Mouse (Mus musculus) CD4-positive helper T cell, adult 2 months (primary cell): ENCODE results near the gene Mrs2.
A peak's percentile ranks its signal among the peaks of the same experiment; 100 is the strongest.

Experiments used
- DNase-seq: peaks from one replicate; pipeline ENCODE4 v3.0.0-alpha.2; 2012; ENCODE audit warnings: low read depth, missing footprints, low spot score

Mrs2 gene

DNA sequence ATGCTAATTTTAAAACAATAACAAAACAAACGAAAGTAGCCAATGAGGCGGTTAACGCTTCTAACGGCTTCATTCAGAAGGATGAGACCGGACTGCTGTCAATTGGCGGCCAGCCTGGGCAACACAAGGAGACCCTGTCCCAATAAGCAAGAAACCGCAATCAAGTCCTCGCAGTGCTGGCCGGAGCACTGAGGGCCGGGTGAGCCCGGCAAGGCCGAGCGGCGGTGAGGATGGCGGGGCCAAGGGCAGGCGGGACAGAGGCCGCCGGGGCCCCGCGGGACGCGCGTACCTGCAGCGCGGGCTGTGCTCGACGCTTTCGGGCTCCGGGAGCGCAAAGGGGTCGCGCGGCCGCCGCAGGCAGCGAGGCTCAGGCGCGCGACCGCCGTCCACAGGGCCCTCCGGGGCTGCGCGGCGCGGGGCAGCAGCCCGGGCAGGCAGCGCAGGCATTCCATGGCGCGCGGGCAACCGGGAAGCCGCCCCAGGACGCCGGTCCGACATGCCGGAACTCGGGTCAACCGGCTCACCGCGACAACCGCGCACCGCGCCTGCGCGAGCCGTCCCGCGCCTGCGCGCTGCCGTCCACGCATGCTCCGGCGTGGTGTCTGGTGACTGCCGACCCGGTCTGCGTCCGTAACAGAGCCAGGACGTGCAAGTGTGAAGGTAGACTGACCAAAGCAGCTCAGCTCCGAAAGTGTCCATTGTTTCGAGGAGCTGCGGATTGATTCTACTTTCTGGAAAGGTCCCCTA is at the start of gene Mrs2:
TSS of gene Mrs2 (minus strand) at position 587 of the 747 bp plus-strand sequence.
- DNase-seq, result peak; percentile 91

DNA sequence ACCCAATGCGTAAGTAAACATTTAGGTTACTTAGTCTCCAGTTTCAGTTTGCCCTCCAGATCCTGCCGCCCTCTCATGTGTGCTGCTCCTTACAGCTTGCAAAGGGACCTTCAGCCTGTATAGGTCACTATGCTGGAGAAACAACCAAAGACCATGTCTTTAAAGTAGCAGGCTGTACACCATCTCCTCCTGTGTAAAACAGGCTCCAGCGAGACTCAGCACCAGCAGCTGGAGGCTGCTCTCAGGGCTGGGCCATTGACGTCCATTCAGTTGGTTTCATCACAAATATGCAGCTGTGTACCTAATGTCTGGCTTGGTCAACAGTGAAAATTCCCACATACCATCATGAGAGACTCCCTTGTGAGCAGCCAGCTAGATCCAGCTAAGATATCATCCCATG is 49.6 kb upstream of the Mrs2 start:
- DNase-seq, result no peak

DNA sequence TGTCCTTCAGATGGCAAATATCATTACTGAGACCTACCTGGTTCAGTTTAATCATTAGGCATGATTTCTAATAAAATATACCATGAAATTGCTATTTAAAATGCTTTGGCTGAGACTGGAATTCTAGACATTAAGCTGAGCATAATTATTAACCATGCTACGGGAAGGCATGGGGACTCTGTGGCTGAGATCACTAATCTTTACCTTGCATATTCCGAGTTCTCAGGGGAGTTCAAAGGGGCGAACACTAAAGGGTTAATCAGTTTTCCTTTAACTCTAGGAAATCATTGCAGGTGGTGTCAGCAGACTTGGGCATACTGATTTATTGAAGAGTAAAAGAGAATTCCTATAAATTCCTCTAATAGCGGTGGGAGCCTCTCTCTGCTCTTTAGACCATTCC is 47.0 kb upstream of the Mrs2 start:
- DNase-seq, result no peak

DNA sequence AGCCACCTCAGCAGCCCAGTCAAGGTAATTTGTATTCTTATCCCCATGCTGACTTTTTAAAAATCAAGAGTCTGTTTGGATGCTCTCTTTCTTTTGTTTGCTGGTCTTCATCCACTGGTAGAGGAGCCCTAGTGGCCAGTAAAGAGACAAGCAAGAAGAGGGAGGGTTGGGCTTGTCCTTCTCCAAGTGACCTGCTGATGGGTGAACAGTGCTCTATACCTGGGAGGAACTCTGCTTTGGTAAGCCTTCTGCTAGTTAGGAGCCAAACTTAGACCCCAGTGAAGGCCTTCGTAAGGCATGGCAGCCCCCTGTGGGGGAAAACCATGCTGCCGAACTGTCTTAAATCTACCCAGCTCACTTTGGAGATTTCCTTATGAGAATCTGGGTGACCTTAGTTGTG is 46.5 kb upstream of the Mrs2 start:
- no peak for DNase-seq

DNA sequence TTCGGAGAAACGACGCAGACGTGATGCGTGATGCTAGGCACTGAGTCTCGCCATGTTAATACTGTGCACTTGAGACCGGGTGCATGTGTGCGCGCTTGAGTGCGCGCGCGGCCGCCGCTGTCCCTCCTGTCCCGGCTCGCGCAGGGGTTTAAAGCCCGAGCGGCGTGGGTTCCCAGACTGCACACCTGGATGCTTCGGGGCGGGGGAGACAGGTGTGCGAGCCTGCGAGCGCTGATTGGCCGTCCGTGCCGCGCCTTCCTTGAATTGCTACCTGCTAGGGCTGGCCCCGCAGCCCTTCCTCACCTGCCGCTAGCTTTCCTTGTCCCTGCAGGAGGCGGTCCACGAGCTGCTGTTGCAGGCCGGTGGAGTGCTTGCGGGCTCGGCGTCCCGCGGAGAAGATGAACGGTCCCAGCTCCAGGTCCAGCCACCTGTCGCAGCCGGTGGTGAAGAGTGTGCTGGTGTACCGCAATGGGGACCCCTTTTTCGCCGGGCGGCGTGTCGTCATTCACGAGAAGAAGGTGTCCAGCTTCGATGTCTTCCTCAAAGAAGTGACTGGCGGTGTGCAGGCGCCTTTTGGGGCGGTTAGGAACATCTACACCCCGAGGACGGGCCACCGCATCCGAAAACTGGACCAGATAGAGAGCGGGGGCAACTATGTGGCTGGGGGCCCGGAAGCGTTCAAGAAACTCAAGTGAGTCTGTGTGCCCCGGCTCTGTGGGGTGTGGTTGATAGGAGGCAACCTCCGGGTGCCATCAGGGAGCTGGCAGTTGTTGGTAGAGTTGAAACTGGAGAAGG is 35.9 kb upstream of the Mrs2 start, which contains the start of gene Dcdc2a:
TSS of gene Dcdc2a (plus strand) at position 132 of the 795 bp plus-strand sequence.
- no peak for DNase-seq

DNA sequence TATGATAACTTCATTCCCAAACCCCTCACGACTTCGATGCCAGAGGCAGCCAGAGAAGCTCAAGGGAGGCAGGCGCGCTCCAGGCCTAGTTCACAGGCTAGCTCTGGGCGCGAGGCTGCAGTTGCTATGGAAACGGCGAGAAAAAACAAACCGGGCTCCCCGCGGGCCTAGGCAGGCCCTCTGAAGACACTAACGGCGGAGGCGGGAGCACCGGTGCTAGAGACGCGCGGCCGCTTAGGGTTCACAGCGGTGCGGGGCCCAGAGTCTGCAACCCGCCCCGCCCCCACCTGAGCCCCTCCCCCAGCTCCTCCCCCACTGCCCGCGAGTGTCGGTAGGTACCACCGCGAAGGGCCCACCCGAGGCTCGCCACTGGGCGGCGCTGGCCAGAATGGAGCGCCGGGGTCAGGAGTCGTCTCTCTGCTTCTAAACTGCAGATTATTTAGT is 35.0 kb upstream of the Mrs2 start:
- peak; percentile 49 for DNase-seq

DNA sequence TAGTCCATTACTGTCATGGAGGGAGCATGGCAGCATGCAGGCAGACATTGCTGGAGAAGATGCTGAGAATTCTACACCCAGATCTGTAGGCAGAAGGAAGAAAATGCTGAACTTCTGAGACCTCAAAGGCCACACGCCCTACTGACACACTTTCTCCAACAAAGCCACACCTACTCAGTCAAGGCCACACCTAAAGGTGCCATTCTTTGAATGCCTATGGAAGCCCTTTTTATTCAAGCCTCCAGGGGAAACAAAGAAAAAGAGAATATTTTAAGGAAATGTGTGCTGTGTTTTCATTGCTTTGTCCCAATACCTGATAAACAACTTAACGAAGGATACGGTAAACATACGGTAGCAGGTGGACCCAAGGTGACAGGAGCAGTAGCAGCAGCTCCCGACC is 32.5 kb upstream of the Mrs2 start:
- no peak for DNase-seq

DNA sequence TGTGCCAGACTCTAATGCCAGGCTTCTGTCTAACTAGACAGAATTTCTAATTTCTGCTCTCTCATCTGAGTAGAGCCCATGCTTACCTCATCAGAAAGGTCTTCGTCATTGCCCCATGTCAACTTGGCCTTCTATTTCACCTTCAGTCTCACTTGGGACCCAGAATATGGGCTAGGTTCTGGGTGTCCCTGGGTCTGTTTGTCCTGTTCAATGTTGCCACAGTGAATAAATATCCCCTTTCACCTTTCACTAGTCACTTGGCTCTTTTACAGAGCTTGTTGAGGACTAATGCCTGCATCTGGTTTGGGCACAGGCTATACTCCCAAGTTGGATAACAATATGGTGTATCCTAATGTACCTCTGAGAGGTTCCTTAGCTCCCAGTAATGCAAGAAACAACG is 19.3 kb upstream of the Mrs2 start:
- no peak for DNase-seq

DNA sequence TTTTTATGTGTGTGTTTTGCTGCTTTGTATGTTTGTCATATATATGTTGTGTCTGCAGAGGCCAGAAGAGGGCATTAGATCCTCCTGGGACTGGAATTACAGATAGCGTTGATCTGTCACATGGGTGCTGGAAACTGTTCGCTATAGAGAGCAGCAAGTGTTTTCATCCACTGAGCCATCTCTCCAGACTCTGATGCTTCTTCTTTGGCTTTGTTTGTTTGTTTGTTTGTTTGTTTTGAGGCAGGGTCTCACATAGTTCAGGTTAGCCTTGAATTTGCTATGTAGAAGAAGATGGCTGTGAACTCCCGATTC is 6.9 kb upstream of the Mrs2 start:
- DNase-seq, result no peak

DNA sequence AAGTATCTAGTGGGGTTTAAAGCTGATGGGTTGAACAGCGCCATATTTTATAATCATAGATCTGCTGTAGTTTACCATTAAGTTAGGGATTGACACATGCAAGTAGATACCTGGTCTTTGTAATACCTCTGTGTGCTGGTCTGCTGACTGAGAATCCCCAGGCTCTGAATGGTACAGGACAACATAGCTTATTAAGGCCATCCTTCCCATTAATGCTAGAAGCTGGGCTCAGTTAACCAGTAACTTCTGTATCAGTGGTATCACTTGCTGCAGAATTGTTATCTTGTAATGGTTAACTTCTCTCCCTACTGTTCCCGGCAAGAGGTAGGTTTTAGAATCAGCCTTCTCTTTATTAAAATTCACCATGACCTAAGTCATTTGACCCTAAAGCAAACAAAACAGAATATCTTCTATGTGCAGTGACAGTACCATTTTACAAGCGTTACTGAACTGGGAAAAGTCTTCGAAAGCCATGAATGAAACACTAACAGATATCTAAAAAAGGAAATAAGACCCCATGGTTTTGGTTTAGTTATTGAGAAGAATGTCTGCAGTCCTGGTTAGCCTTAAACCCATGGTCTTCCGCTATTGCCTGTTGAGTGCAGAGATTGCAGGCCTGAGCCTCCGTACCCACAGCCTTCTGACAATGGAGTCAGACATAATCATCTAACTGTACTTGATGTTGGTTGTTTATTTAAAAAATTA is 6.4 kb upstream of the Mrs2 start:
- no peak for DNase-seq

DNA sequence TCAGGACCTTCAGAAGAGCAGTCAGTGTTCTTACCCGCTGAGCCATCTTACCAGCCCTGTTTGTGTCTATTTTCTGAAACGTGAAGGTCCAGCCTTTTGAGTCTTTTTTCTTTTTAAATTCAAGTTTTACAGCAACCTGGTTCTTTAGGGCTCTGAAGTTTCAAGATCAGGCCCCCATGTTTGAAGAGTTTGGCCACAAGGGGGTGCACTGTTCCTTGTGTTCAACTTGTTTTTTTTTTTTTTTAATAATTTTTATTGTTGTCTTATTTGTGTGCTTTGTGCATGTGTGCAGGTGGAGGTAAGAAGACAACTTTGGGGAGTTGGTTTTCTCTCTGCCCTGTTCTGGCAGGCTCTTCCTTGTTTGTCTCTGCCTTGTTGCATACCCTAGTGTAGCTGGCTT is 4.5 kb upstream of the Mrs2 start:
- DNase-seq, result peak; percentile 51

DNA sequence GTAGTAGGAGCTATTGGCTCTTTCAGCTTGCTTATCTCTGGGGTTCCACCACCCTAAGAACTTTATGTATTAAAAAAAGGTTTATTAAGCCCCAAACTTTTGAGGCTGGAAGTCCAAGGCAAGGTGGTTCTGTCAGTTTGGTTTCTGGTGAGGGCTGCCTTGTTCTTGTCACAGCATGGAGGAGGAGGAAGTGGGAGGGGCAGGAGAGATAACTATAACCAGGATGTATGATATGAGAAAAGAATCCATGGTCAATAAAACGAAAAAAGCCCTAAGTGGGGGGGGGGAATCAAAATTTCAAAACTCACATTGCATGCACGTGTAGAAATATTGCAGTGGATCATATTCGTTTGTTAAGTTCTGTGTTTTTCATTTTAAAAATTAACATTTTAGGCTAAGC is 3.0 kb upstream of the Mrs2 start:
- DNase-seq, result no peak

DNA sequence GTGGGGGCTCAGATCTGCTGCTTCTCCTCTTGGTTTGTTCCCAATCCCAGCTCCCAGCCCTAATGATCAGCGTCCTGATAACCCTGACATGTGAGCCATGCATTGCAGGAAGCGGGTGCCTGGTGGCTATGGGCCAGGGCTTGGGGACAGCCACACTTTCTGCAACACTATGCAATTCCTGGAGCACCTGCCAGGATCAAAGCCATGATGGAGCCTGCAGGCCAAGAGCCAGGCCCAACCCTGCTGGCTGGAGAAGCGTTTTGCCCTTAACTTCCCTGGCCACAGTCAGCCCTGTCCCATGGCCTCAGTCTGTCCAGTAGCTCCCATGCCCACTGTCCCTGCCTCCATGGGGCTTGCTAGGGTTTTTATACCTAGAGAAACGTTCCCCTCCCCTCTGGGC is 2.2 kb upstream of the Mrs2 start:
- DNase-seq, result no peak

DNA sequence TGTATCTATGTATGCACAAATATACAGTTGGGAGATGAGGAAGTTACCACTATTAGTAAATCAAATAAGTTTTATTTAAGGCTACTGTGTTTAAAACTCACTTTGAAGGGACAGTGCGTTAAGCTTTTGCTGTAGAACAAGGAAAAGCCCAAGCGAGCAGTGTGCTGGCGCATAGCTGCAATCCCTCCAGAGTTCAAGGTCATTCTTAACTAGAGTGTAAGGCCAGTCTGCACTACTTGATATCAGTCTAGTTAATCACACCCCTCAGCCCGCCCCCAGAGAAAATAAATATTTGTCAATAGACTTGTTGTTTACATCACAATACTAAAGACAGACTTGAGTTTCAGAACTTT is 337 bp upstream of the Mrs2 start:
- DNase-seq, result no peak

DNA sequence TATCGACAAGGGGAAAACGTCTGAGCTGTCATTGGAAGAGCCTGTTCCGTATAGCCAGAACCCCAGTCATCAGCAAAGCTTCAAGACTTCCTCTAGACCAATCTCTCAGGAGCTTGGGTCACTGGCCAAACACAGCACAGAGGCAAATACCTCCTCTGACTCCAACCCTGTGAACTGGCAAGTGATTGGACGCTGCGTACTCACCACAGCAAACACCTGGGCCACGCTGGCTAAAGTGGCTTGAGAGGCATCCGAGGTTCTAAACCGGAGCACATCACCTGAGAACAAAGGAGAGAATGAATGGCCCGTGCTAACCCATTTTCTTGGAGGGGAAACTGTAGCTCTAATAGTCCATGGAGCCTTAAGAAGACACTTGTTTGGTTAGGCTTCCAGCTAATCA is 1.9 kb downstream of the Mrs2 start:
- no peak for DNase-seq

DNA sequence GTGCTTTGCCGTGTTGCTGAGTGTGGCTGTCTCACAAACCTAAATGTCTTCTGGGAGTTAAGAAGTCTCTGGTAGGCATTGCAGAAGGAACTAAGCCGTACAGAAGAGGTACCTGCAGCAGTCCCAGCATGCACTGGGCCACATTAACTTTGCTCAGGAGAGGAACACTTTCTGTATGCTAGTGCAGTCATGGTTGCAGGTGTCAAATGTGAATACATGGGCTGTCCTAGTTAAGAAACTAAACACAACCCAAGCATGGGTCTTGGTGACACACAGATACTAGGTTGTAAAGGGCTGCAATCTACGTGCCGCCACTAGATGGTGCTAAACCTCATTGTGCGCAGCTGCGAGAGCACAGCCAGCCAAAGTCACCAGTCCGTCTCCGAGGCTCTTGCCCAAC is 13.1 kb downstream of the Mrs2 start:
- no peak for DNase-seq

DNA sequence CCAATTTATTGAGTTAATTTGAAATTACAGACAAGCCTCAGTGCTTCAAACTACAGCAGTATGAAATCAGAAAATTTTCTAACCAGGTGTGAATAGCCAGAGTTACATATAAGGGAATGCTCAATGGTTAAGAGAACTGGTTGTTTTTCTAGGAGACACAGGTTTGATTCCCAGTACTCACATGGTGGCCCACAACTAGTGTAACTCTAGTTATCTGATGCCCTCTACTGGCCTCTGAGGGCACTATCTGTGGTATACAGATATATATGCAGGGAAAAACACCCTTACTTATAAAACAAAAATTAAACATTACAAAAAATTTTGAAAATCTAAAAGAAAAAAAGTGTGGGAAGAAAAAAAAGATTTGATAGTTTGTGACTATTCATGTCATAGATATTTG is 17.2 kb downstream of the Mrs2 start:
- DNase-seq, result no peak

DNA sequence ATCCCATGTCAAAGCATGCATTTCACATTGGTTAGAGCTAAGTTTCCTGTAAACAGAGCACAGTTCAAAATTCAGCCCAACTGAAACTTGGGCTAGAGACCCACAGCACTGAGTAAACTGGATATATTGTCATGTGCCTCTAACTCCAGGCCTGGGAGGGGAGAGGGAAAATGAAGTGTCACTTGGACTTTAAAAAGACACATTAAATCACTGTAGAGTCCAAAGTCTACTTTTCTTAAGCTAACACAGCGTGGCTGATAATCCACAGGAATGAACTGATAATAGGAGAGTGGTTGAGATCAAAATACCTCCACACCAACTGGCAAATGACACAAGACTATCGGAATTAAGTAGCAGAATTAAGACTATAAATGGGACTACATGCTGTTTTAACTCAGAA is 20.6 kb downstream of the Mrs2 start:
- DNase-seq, result no peak

DNA sequence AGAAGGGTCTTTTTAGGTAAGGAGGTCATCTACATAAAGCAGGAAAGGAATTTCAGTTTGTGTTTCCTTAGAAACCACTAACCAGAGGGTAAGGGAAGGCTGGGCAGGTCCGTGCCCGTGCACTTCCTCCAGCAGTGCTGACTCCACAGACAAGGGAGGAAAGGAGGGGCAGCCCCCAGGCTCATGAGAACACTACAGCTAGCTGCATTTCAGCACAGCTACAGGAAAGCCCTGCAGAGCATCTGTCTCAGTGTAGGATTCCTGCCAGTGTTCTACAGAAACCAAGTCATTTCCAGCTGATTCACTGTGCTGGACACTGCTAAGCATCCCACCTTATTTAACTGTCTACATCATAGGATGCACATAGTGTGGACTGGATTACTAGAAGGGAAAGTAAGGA is 27.0 kb downstream of the Mrs2 start:
- DNase-seq, result no peak

DNA sequence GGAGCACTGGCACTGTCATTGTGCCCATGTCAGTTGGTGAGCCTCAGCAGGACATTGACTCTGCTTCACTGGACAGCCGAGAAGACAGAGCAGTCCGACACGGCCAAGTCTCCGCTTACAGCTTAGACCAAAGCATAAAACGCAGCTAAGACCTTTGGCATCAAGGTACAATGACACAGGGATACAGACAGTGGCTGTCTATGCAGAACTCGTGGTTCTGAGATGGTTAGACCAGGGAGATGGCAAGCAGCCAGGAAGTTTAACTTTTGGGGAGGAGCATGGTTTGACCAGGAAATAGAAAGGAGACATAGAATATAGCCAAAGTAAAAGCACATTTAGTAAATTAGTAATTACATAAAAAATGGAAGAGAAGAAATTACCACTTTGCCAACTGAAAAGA is 31.2 kb downstream of the Mrs2 start:
- no peak for DNase-seq

DNA sequence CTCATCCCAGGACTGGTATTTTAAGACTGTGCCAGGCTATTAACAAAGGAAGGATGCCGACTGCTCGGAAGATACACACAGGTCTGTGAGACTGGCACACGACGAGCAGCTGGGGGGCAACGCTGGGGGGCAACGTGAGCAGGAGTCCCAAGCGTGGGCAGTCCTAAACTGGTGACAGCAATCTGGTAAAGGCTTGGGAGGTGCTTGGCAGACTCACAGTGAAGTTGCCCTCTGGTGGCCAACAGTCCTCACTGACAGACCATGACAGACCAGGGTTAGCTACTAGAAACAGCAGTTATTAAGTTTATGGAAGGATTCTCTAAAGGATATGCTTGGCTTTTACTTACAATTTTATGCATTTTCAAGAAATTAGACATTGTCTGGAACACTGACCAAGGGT is 31.8 kb downstream of the Mrs2 start:
- DNase-seq, result peak; percentile 45

DNA sequence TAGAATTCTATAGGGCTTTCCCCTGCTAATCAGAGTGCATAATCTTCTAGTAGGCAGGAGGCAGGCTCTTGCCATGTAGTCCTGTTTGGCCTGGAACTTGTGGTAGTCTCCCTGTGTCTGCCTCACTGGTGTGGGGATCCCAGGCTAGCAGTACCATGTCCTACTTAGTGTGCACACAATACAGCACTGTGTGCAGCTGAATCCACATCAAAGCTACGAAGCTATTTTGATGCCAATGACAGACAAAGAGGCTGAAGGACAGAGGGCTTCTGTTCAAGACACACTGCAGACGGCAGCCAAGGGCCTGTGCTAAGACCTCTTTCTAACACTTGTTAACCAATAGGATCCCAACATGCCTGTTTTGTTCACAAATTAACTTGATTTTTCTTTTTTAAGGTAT is 34.7 kb downstream of the Mrs2 start:
- no peak for DNase-seq

DNA sequence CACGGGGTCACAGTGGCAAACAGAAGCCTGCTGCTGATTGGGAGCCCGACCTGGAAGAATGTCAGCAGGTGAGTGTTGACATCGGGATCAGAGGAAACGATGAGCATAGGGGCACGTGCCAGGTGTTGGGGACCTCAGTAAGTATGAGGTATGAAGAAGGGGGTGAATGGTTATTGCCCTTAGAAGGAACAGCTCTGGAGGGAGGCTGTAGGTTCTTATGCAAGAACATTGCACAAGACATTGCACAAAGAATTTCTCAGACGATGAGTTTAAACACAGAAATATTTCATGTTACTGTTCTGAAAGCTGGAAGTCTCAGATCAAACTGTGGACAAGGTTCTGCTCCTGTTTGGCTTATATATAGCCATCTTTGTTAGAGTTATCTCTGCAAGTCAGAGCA is 39.1 kb downstream of the Mrs2 start:
- DNase-seq, result no peak
